Mouse (Mus musculus) urinary bladder, adult 18-20 months (tissue): Measurements from ENCODE around the gene Sesn2.

ENCODE experiments used
- DNase-seq, 2 experiments: peaks; one replicate each; pipeline ENCODE4 v3.0.0; 2022; ENCODE audit warnings: low spot score in 2 of 2, mixed read lengths in 2 of 2

Gene Sesn2

GRCm38 (mm10) chr4:132514555-132515135, 4.3 kb upstream of the Sesn2 start:
- peak; percentile 75 to 77 for DNase-seq

DNA sequence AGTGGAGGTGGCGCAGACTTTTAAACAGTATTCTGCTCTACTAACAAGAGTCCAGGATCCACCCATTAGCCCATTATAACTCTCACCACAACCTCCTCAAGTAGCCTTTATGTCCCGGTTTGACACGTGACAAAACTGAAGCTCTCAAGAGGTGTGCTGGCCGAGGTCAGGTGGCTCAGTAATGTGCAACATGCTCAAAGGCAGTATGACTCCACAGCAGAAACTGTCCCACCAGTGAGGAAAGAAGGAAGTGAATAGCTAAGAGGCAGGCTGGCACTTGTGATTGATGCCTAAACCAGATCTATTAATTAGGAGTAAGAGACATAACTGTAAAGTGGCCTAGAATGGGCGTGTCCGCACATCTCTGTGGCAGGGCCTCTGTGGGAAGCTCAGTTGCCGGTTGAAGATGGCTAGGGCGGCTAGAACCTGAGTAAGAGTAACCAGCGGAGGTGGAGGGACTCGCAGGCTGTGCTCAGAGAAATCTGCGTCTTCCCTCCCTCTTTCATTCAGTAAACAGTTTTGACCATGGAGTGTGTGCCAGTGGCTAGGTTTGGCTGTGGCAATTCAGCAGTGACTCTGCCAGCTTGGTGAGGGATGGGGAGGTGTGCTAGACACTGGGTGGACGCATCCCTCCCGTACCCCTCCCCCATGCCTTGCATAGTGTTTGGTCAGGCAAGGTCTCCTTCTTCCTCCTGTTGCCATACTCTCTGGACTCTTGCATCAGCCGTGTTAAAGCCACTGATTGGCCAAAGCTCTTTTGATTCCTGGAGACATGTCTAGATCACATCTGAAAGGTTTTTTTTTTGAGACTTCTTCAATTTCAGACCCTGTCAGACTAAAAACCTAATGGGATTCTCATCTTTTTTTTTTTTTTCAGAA, 3.3 kb upstream of the Sesn2 start:
- DNase-seq: no peak

DNA sequence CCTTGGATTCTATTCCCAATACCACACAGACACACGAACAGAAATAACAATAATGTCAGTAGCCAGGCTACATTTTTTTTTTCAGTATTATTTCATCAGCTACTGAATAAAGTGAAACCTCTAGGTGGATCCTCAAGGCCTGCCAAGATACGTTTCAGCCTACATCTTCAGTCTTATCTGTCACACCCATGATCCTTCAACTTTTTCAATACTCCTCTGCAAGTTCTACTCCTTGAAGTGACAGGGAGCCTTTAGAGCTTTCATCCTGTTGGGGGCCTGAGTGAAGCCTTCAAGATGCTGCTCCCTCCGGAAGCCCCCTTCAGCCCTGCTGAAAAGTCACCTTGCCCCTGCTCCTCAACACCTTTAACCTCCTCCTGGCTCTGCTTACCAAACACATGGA, 1.8 kb upstream of the Sesn2 start:
- no peak for DNase-seq

- DNase-seq: peak; percentile 75 to 83
Observed at GRCm38 (mm10) chr4:132509621-132510296, 542 bp downstream of the Sesn2 start.

GRCm38 (mm10) chr4:132507210-132507609, 3.1 kb downstream of the Sesn2 start:
- DNase-seq: no peak

DNA sequence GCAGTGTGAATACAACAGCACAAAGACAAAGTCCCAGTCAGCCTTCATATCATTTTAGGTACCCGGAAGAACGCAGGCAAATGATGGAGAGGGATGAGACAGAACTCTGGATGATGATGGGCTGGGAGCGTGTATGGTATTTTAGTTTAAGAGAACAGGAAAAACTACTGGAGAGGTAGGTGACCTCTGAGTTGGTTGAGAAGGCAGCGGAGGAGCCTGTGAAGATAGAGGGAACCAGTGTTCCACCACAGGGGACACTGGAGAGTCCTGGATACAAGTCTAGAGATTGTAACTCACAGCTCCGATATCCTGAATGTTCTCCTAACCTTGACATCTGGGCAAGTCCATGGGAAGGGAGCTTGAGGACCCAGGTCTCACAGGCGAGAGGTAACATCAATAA, 4.1 kb downstream of the Sesn2 start:
- no peak for DNase-seq

DNA sequence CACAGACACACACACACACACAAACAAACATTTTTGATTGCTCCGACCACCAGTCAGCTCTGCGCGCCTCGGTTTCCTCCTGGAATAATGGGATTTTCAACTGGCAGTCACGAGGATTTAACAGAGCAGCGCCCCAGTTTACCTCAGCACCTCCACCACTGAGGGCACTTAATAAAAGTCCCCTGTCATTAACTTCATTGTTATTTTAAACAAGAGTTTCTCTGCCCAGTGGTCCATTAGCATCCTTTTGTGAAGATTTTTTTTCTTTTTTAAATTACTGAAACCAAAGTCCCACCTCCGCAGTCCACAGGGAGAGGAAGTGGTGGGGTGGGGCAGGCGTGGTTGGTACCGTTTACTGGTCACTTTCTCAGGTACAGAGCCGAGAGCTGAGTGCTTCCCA, 4.5 kb downstream of the Sesn2 start:
- no peak for DNase-seq

- DNase-seq: no peak
Observed at GRCm38 (mm10) chr4:132505034-132505738, 5.1 kb downstream of the Sesn2 start.

- DNase-seq: no peak
Observed at GRCm38 (mm10) chr4:132503344-132503743, 7.0 kb downstream of the Sesn2 start.

GRCm38 (mm10) chr4:132501639-132502038, 8.7 kb downstream of the Sesn2 start:
- no peak for DNase-seq

DNA sequence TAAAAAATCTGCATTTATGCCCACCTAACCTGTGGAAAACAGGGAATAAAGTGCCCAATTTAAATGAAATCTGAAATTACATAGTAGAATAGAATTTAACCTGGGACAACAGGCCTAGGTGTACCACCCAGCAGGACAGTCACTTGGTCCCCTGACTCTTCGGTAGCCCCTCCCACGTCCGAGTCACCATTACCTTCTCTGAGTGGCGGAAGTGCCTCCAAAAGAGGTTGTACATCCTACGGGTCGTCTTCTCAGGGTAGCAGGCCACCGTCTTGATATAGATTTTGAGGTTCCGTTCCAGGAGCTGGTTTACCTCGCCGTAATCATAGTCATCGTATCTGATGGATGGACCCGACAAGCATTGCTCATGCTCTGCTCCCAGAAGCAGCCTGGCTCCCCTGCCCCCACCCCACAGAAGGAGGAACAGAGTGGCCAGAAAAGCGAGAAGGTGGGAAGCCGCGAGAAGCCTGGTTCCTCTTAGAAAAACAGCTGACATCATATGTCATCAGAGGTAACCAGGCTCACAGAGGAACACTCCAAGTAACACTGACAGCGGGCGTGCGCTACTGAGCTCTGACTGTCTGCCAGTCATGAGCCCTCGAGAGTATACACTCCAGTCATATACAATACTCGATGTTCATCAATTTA, 15.9 kb downstream of the Sesn2 start:
- DNase-seq: no peak

GRCm38 (mm10) chr4:132492178-132493060, 17.9 kb downstream of the Sesn2 start:
- DNase-seq: no peak

GRCm38 (mm10) chr4:132491748-132492147, 18.6 kb downstream of the Sesn2 start:
- no peak for DNase-seq

- DNase-seq: no peak
Observed at GRCm38 (mm10) chr4:132491057-132491456, 19.2 kb downstream of the Sesn2 start.

- no peak for DNase-seq
Observed at GRCm38 (mm10) chr4:132490273-132491010, 19.9 kb downstream of the Sesn2 start.

- no peak for DNase-seq
Observed at GRCm38 (mm10) chr4:132488976-132489375, 21.3 kb downstream of the Sesn2 start.

DNA sequence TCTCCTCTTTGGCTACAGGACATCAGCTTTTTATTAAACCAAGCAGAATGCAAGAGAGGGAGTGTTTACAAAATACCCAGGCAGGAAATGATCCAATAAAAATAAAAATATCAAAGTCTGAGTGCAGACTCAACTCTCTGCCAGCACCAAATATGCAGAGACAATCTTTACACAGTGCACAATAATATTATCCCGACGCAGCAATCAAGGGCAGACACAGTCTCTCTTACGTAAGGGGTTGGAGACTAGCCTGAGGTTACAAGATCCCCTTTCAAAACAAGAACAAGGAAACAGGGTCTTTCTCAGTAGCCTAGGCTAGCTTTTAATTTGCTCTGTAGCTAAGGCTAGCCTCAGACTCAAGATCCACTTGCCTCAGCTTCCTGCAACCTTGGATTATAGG, 21.8 kb downstream of the Sesn2 start:
- DNase-seq: no peak

DNA sequence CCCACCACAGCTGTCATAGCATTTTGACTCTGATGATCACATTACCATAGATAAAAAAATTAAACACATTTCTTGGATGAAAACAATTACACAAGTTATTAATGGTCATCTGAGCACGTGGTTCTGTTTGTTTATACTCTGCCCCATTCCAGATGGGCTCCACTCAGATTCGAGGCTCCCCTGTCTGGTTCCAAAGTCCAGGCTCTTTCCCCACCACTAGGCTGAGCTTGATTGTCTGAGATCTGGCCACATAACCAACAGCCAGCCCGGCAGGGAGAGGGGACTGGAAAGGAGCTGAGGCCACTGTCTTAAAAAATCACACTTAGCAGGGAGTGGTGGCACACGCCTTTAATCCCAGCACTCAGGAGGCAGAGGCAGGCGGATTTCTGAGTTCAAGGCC, 25.5 kb downstream of the Sesn2 start:
- DNase-seq: no peak

- DNase-seq: no peak
Observed at GRCm38 (mm10) chr4:132484231-132484630, 26.1 kb downstream of the Sesn2 start.
